Comparison of ENCODE assay signal across 9 mouse cellular contexts in the genomic region with DNA sequence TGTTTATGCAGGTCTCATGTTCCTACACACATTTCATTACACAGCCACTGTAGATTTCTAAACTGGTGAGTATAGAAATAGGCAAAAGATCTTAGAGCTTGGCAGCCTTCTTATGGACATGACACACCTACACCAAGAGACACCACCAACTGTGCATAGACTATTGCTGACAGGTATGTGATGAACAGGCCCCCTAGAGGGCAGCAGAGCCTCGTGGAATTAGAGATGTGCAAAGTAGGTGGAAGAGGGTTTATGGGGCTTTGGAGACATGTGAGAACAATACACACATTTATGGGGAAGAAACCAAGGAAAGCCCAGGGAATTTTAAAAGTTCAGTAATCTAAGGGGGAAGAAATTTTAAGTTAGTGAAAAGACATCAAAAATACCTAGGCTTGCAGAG.
A peak's percentile ranks its signal among the peaks of the same experiment; 100 is the strongest.
DNase-seq lines count a peak whose midpoint lies in the region; ATAC-seq and TF ChIP-seq lines count a peak whose summit lies in the region.
"Had no signal": no experiment of that assay in that cellular context is flagged by ENCODE, and none has a peak within 500 bp of the region (broad histone marks: within the 10 kb centered on the region; RNA-seq: fewer than 3 reads in every experiment).

No protein-coding gene starts in this region.

- no peak overlapping the region for H3K9ac ChIP-seq in lung, embryonic 14.5 days
- H3K9ac ChIP-seq: heart, embryonic 13.5 days had no signal

- no peaks in the 10 kb centered on the region for H3K27me3 ChIP-seq in embryonic facial prominence, embryonic 10.5 days (replicated peaks; ENCODE audit: low read depth, poor library complexity, severe bottlenecking)
- no peaks in the 10 kb centered on the region for H3K27me3 ChIP-seq in lung, embryonic 14.5 days (ENCODE audit: insufficient read depth, low read length)
- H3K27me3 ChIP-seq: heart, embryonic 13.5 days had no signal

- no peaks in the 10 kb centered on the region for H3K4me1 ChIP-seq in embryonic facial prominence, embryonic 10.5 days
- no peaks in the 10 kb centered on the region for H3K4me1 ChIP-seq in lung, embryonic 14.5 days (ENCODE audit: insufficient read depth)
- H3K4me1 ChIP-seq: heart, embryonic 13.5 days had no signal

- DNase-seq in CD4-positive, CD25-positive, alpha-beta regulatory T cell, adult 2 months (ENCODE audit: low read depth, low spot score) = peak; percentile 77
- DNase-seq in adipocyte (ENCODE audit: low spot score) = peak; percentile 9
- DNase-seq in embryonic facial prominence, embryonic 10.5 days (ENCODE audit: low spot score) = peak; percentile 69
- peak; percentile 23 to 37 for DNase-seq in heart, adult 9 months (ENCODE audit: low spot score in 2 of 2)
- peak; percentile 80 for DNase-seq in kidney, postnatal 10 days
- peak; percentile 80 for DNase-seq in lung, embryonic 14.5 days
- DNase-seq in retina, postnatal 1 day = peak; percentile 76
- DNase-seq in thymus, postnatal 25 days = peak; percentile 65

- H3K36me3 ChIP-seq in embryonic facial prominence, embryonic 10.5 days (replicated peaks) = no peaks in the 10 kb centered on the region
- no peaks in the 10 kb centered on the region for H3K36me3 ChIP-seq in lung, embryonic 14.5 days (ENCODE audit: insufficient read depth)
- H3K36me3 ChIP-seq: heart, embryonic 13.5 days had no signal

- peak; percentile 73 for ATAC-seq in lung, embryonic 14.5 days (ENCODE audit: insufficient read depth)

- no peaks in the 10 kb centered on the region for H3K9me3 ChIP-seq in embryonic facial prominence, embryonic 10.5 days
- no peaks in the 10 kb centered on the region for H3K9me3 ChIP-seq in lung, embryonic 14.5 days (ENCODE audit: low read depth, low read length)
- H3K9me3 ChIP-seq: heart, embryonic 13.5 days had no signal

- TF ChIP-seq CTCF in lung, embryonic 14.5 days (IDR thresholded peaks at IDR 0.05; ENCODE audit: low read depth) = peak; percentile 77

- no peak overlapping the region for H3K4me2 ChIP-seq in lung, embryonic 14.5 days
- H3K4me2 ChIP-seq: heart, embryonic 13.5 days had no signal

- no peak overlapping the region for H3K4me3 ChIP-seq in embryonic facial prominence, embryonic 10.5 days
- no peak overlapping the region for H3K4me3 ChIP-seq in lung, embryonic 14.5 days (ENCODE audit: low read depth, low read length)
- H3K4me3 ChIP-seq: heart, embryonic 13.5 days had no signal

- 18% methylated on average over 1 of the region's 1 CpGs for WGBS in embryonic facial prominence, embryonic 10.5 days
- 7% methylated on average over 1 of the region's 1 CpGs for WGBS in lung, embryonic 14.5 days

- H3K27ac ChIP-seq in embryonic facial prominence, embryonic 10.5 days (replicated peaks) = no peak overlapping the region
- H3K27ac ChIP-seq in lung, embryonic 14.5 days (ENCODE audit: low read depth) = no peak overlapping the region
- H3K27ac ChIP-seq: heart, embryonic 13.5 days had no signal

Comparison
In these comparisons a context has a peak if more than half of its experiments do, and no peak if none do; other contexts are left out.
1. DNase-seq: peak in every context shown above with its lines; median percentile 80 in kidney, postnatal 10 days; 80 in lung, embryonic 14.5 days; 77 in CD4-positive, CD25-positive, alpha-beta regulatory T cell, adult 2 months; 76 in retina, postnatal 1 day; 69 in embryonic facial prominence, embryonic 10.5 days; 65 in thymus, postnatal 25 days; 30 in heart, adult 9 months; 9 in adipocyte.